Mouse (Mus musculus) midbrain, embryonic 12.5 days (tissue): ENCODE results near the gene Sorcs2. TPM values are rescaled to one million over a fixed set of nuclear protein-coding genes. Genes with fewer than 3 reads are reported as not detected.

Experiments used
- ATAC-seq: fragments of 200-750 bp; cut with Nextera tagmentation; 2 replicates; pipeline ENCODE4 v1.8.0; 2017; ENCODE audit warnings: low read depth, moderate TSS enrichment, moderate library complexity; ENCODE audit not compliant: low FRiP score
- H3K27ac ChIP-seq: fragments of 300-500 bp; sonication (generic); replicated peaks from 2 replicates; pipeline ENCODE4 v1.5.1; 2016; ENCODE audit warnings: mild to moderate bottlenecking
- H3K27me3 ChIP-seq: fragments of 300-500 bp; sonication (generic); 2 replicates; pipeline ENCODE4 v1.6.1; 2016; ENCODE audit warnings: mild to moderate bottlenecking
- H3K36me3 ChIP-seq: fragments of 300-500 bp; sonication (generic); 2 replicates; pipeline ENCODE4 v1.6.1; 2016
- H3K4me1 ChIP-seq: fragments of 300-500 bp; sonication (generic); 2 replicates; pipeline ENCODE4 v1.6.1; 2016
- H3K4me2 ChIP-seq: fragments of 300-500 bp; sonication (generic); replicated peaks from 2 replicates; pipeline ENCODE4 v1.6.1; 2016; ENCODE audit warnings: mild to moderate bottlenecking, moderate library complexity
- H3K4me3 ChIP-seq: fragments of 300-500 bp; sonication (generic); 2 replicates; pipeline ENCODE4 v1.5.1; 2016; ENCODE audit warnings: mild to moderate bottlenecking
- H3K9ac ChIP-seq: fragments of 300-500 bp; sonication (generic); replicated peaks from 2 replicates; pipeline ENCODE4 v1.6.1; 2016; ENCODE audit warnings: mild to moderate bottlenecking, moderate library complexity
- H3K9me3 ChIP-seq: fragments of 300-500 bp; sonication (generic); 2 replicates; pipeline ENCODE4 v1.6.1; 2016; ENCODE audit warnings: mild to moderate bottlenecking
- WGBS: fragments of 180-500 bp; shearing (Covaris S2); methylation state at CpG from one replicate; pipeline ENCODE4 v1.1.7; 2016; 5-methylcytosine and 5-hydroxymethylcytosine counted together
- polyA plus RNA-seq: library from polyadenylated mRNA; unstranded; fragments of >200 nt; fragmentation: Nextera tagmentation; extraction: Ambion mirVana; gene quantifications from 2 replicates; pipeline ENCODE4 v1.2.1, GENCODE M21; 2016

Gene Sorcs2
- polyA plus RNA-seq, 1 experiment from 2014 or later = 13.2 TPM

- no peak for ATAC-seq
- Histone ChIP-seq H3K9ac (no peak overlapping the region), H3K9me3 (no peaks in the 10 kb centered on the region), H3K4me3 (no peak overlapping the region), H3K27ac (no peak overlapping the region), H3K4me1 (peaks cover 10% of the 10 kb centered on the region; the same call in 1 of the 2 replicates), H3K36me3 (no peaks in the 10 kb centered on the region), H3K27me3 (no peaks in the 10 kb centered on the region), H3K4me2 (no peak overlapping the region)
- WGBS = 88% methylated on average over 4 of the region's 4 CpGs
These were observed 51.2 kb downstream of the Sorcs2 start for GRCm38 (mm10) chr5:36346698-36347097.

DNA sequence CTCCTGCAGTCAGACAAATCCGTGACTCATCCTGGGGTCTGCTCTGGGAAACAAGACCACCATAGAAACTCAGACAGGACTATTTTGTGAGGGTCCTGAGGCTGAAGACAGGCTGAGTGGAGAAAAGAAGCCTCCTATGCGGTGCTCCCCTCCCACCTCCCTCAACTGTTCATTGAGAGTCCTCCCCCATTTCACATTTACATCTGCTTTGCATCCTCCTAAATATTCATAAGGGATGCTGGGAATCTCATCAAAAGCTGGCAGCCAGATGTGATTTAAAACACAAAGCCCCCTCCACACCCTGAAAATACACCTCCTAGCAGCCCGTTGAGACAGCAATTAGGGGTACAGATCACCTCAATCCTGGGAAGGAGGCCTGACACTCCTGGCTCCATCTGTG is 58.7 kb downstream of the Sorcs2 start:
- Histone ChIP-seq H3K27ac (peak overlapping the region; percentile 30), H3K4me1 (peaks cover 39% of the 10 kb centered on the region), H3K27me3 (no peaks in the 10 kb centered on the region), H3K9ac (no peak overlapping the region), H3K4me3 (no peak overlapping the region), H3K36me3 (no peaks in the 10 kb centered on the region), H3K9me3 (no peaks in the 10 kb centered on the region), H3K4me2 (no peak overlapping the region)
- no peak for ATAC-seq
- 43% methylated on average over 3 of the region's 3 CpGs for WGBS

GRCm38 (mm10) chr5:36336252-36336651 is 61.7 kb downstream of the Sorcs2 start:
- 60% methylated on average over 7 of the region's 7 CpGs for WGBS
- H3K4me2 ChIP-seq = no peak overlapping the region
- no peak for ATAC-seq
- H3K27me3 ChIP-seq = no peaks in the 10 kb centered on the region
- H3K4me1 ChIP-seq = peaks cover 52% of the 10 kb centered on the region
- no peaks in the 10 kb centered on the region for H3K9me3 ChIP-seq
- no peak overlapping the region for H3K9ac ChIP-seq
- no peak overlapping the region for H3K4me3 ChIP-seq
- no peaks in the 10 kb centered on the region for H3K36me3 ChIP-seq
- H3K27ac ChIP-seq = no peak overlapping the region

GRCm38 (mm10) chr5:36335661-36336060 is 62.3 kb downstream of the Sorcs2 start:
- 76% methylated on average over 2 of the region's 2 CpGs for WGBS
- H3K27ac ChIP-seq = no peak overlapping the region
- ATAC-seq = no peak

GRCm38 (mm10) chr5:36334227-36334626 is 63.7 kb downstream of the Sorcs2 start:
- WGBS = 15% methylated on average over 7 of the region's 7 CpGs
- Histone ChIP-seq H3K27ac (0 out of 2 replicates have a peak overlapping the region, but pooled peaks have one; percentile 63), H3K9ac (no peak overlapping the region), H3K9me3 (no peaks in the 10 kb centered on the region), H3K4me1 (peaks cover 50% of the 10 kb centered on the region), H3K27me3 (no peaks in the 10 kb centered on the region), H3K4me3 (no peak overlapping the region), H3K36me3 (no peaks in the 10 kb centered on the region), H3K4me2 (no peak overlapping the region)
- peak; percentile 69 for ATAC-seq

More at GRCm38 (mm10) chr5:36335661-36336060, 62.3 kb downstream of the Sorcs2 start:
- Histone ChIP-seq H3K4me2 (no peak overlapping the region), H3K4me1 (peaks cover 57% of the 10 kb centered on the region), H3K9ac (no peak overlapping the region), H3K9me3 (no peaks in the 10 kb centered on the region), H3K27me3 (no peaks in the 10 kb centered on the region), H3K4me3 (no peak overlapping the region), H3K36me3 (no peaks in the 10 kb centered on the region)

DNA sequence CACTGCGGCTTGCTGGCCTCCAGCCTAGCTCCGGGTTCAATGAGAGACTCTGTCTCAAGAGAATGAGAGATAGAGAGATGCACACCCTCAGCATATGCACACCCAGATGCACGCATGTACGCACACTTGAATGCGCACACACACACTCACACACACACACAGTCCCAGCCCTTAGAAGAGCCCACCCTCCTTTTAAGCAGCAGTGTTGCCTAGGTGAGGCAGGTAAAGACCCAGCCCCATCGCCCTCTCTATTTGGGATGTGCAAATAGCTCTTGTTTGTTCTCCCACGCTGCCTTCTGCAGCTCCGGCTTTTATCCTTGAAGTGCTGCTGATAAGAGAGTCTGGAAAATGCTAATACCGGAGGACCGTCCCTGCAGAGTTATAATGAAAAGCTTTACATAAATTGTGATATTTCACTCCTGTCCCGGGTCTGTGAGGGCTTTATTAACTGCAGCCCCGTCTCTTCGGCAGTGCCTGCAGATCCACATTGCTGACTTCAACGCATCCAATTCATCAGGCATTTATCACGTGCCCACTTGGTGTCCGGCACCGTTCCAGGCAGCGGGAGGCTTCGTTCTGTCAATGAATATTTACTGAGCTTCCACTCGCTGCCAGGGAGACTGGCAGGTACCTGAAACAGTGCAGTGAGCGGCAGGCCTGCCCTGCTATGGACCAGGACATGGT is 67.3 kb downstream of the Sorcs2 start:
- Histone ChIP-seq H3K9ac (no peak overlapping the region), H3K9me3 (no peaks in the 10 kb centered on the region), H3K4me2 (no peak overlapping the region; the same call in 1 of the 2 replicates), H3K4me3 (no peak overlapping the region), H3K27ac (peak overlapping the region; percentile 67), H3K4me1 (peaks cover 32% of the 10 kb centered on the region), H3K27me3 (no peaks in the 10 kb centered on the region), H3K36me3 (no peaks in the 10 kb centered on the region)
- peak; percentile 50; the same call in 1 of the 2 replicates for ATAC-seq
- WGBS = 54% methylated on average over 21 of the region's 21 CpGs

DNA sequence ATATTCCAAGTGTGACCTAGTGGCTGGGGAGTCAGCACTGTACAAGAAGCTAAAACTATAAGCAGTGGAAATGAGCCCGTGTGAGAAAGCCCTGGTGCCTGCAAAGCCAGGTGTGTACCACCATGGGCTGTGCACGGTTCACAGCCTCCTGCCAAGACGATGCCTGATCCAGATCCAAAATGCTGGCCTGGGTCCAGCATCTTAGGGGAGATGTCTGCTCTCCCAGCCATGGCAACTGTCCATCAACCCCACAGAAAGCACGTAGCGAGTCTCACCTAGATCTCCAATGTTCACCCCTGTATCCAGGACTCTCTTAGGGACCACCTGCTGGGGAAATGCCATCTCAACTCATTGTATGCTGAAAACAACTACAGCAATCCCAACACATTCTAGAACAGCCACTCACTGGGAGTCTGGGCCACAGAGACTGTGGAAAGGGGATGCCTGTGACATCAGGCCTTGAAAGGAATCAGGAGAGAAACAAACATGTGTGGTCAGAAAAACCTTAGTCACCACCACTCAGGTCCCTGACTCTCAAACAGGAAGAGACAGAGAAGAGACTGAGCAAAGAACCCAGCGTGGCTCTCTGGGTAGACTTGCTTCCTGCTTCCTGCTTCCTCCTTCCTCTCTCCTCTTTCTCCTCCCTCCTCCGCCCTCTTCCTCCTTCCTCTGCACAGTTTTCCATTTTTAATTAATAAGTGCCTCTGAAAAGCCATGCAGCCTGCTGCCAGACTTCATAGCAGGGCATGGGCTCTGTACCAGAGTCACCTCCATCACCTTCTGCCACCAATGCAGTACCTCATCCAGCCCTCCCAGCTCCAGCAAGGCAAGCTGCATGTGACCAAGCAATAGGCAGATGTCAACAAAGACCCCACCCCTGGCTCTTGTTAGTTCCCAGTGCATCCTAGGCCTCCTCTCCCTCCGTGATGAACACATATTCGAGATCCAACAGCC is 71.6 kb downstream of the Sorcs2 start:
- no peaks in the 10 kb centered on the region for H3K36me3 ChIP-seq
- no peaks in the 10 kb centered on the region for H3K27me3 ChIP-seq
- H3K9me3 ChIP-seq = no peaks in the 10 kb centered on the region
- no peak overlapping the region for H3K27ac ChIP-seq
- H3K4me2 ChIP-seq = no peak overlapping the region
- peaks cover 33% of the 10 kb centered on the region for H3K4me1 ChIP-seq
- ATAC-seq = no peak
- WGBS = 83% methylated on average over 9 of the region's 9 CpGs
- no peak overlapping the region for H3K9ac ChIP-seq
- no peak overlapping the region for H3K4me3 ChIP-seq

GRCm38 (mm10) chr5:36324140-36324572 is 73.8 kb downstream of the Sorcs2 start:
- Histone ChIP-seq H3K9me3 (no peaks in the 10 kb centered on the region), H3K4me1 (peaks cover 25% of the 10 kb centered on the region), H3K4me2 (no peak overlapping the region), H3K27me3 (no peaks in the 10 kb centered on the region), H3K9ac (0 out of 2 replicates have a peak overlapping the region, but pooled peaks have one; percentile 15), H3K27ac (peak overlapping the region; percentile 43), H3K36me3 (no peaks in the 10 kb centered on the region), H3K4me3 (no peak overlapping the region)
- ATAC-seq = peak; percentile 62; the same call in 1 of the 2 replicates
- 49% methylated on average over 9 of the region's 9 CpGs for WGBS

- no peaks in the 10 kb centered on the region for H3K27me3 ChIP-seq
- H3K27ac ChIP-seq = peak overlapping the region; percentile 43; the same call in 1 of the 2 replicates
- no peaks in the 10 kb centered on the region for H3K9me3 ChIP-seq
- no peak overlapping the region for H3K4me2 ChIP-seq
- H3K36me3 ChIP-seq = no peaks in the 10 kb centered on the region
- ATAC-seq = peak; percentile 78
- 6% methylated on average over 2 of the region's 2 CpGs for WGBS
- H3K4me1 ChIP-seq = peaks cover 25% of the 10 kb centered on the region
- H3K9ac ChIP-seq = no peak overlapping the region
- no peak overlapping the region for H3K4me3 ChIP-seq
These were observed 74.4 kb downstream of the Sorcs2 start for GRCm38 (mm10) chr5:36323526-36323925.

GRCm38 (mm10) chr5:36321581-36321980 is 76.4 kb downstream of the Sorcs2 start:
- Histone ChIP-seq H3K27ac (no peak overlapping the region), H3K4me3 (no peak overlapping the region), H3K4me1 (peaks cover 25% of the 10 kb centered on the region), H3K4me2 (no peak overlapping the region), H3K27me3 (no peaks in the 10 kb centered on the region), H3K9me3 (no peaks in the 10 kb centered on the region), H3K9ac (no peak overlapping the region), H3K36me3 (no peaks in the 10 kb centered on the region)
- ATAC-seq = no peak
- 35% methylated on average over 8 of the region's 8 CpGs for WGBS

DNA sequence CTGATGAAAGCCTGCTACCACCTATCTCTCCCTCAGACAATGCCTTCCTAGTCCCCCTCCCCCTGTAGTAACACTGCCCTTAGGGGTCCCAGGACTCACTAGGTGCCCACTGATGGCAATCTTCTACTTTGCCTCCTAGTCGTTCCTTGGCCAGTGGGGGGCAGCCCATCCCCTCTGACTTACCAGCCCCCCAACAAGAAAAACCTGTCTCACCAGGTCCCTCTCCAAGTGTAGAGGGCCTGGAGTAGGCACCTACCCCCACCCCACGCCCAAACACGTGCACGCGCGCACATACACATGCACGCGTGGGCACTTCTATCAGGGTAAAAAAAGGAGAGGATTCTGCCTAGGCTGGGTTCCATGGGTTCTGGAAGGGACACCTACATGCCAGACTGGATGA is 77.3 kb downstream of the Sorcs2 start:
- Histone ChIP-seq H3K4me2 (no peak overlapping the region), H3K9me3 (no peaks in the 10 kb centered on the region), H3K36me3 (no peaks in the 10 kb centered on the region), H3K27ac (no peak overlapping the region), H3K9ac (no peak overlapping the region), H3K4me3 (no peak overlapping the region), H3K4me1 (peaks cover 25% of the 10 kb centered on the region), H3K27me3 (no peaks in the 10 kb centered on the region)
- WGBS = 88% methylated on average over 8 of the region's 8 CpGs
- ATAC-seq = no peak
